Mouse (Mus musculus): ENCODE results near the gene Trim61. TPM values are rescaled to one million over a fixed set of nuclear protein-coding genes. Genes with fewer than 3 reads are reported as not detected.

The Trim61 gene
- 0.15 TPM in 1 of 2 replicates, not detected in the other for polyA plus RNA-seq (2014; fragmentation: Nextera tagmentation; extraction: Ambion mirVana)

DNA sequence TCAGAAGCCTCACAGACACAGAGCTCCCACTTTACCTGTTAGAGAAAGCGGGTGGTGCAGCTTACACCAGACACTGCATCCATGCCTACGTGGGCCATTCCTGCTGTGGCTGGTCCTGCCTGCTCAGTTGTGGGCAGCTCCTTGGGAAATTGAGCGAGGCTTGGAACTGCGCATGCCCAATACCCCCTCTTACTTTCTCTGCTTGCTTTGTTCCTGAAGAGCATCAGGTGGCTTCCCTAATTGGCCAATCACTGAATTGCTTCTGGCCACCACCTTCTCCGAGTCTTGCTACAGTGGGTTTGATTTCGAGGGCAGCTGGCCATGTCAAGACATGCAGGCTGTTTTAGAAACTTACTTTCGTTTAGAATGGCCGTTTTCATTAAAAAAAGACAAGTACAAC, at the start of gene Trim61, which contains the start of gene Trim60:
Gene Trim61 (minus strand): TSS at position 101 of the 400 bp plus-strand sequence.
Gene Trim60 (minus strand): TSS at position 162 of the 400 bp plus-strand sequence.
- no peak within 1 kb of the TSS for H3K4me3 ChIP-seq (ENCODE audit: low read depth, low read length)
- DNase-seq (ENCODE audit: low spot score) (no peak), ATAC-seq (replicated peaks; ENCODE audit: low FRiP score) (no peak)
- H3K27me3 ChIP-seq (replicated peaks; ENCODE audit: control insufficient read depth, insufficient read depth, low read length): no peaks in the 10 kb centered on the region
- H3K4me1 ChIP-seq (replicated peaks; ENCODE audit: control insufficient read depth, insufficient read depth, low read length): no peaks in the 10 kb centered on the region
- H3K9ac ChIP-seq (ENCODE audit: low read depth, low read length): no peak within 1 kb of the TSS
- H3K27ac ChIP-seq (ENCODE audit: low read depth, low read length): no peak within 1 kb of the TSS
- H3K36me3 ChIP-seq (ENCODE audit: control insufficient read depth, insufficient read depth, low read length): no peaks in the 10 kb centered on the region
- WGBS: 84% methylated on average over 8 of the region's 8 CpGs
- no peaks in the 10 kb centered on the region for H3K9me3 ChIP-seq (ENCODE audit: control insufficient read depth, low read length)
- no peak within 1 kb of the TSS for H3K4me2 ChIP-seq

DNA sequence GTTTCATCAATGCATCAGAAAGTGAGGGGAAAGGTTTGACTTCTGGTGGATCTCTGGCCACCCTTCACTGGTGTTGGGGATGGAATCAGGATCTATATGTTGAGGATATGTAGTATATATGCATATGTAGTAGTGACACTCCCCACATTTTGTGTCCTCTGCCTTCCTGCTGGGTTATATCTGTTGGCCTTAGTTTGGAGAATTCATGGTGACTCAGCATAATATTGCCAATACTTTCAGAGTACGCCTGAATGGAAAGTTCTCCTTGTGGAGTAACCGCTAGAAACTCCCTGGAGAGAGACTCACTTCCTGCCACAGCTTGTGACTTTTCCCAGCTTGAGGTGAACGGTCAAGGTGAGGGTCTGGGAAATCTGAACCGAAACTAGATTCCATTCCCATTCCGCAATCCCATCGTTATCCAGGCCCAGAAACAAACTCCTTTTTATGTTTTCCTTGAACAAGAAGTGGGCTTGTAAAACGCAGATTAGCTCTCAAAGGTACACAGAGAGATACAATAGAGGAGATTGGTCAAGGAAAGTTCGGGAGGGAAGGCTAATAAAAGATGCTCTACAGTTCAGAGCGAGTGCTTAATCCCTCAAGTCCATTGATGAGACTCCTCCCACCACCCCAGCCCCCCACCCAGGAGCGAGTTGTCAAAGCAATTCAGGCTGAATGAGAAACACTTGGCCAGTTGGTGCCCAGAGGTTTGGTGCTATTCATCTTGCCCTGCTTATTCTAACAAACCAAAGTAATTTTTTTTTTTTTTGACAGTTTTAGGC, 49.6 kb upstream of the Trim61 start:
- WGBS: 58% methylated on average over 10 of the region's 10 CpGs
- Histone ChIP-seq H3K9ac (ENCODE audit: low read depth, low read length) (no peak overlapping the region), H3K27ac (ENCODE audit: low read depth, low read length) (no peak overlapping the region), H3K4me3 (ENCODE audit: low read depth, low read length) (no peak overlapping the region), H3K4me2 (no peak overlapping the region), H3K4me1 (replicated peaks; ENCODE audit: control insufficient read depth, insufficient read depth, low read length) (no peaks in the 10 kb centered on the region), H3K27me3 (replicated peaks; ENCODE audit: control insufficient read depth, insufficient read depth, low read length) (no peaks in the 10 kb centered on the region), H3K9me3 (ENCODE audit: control insufficient read depth, low read length) (no peaks in the 10 kb centered on the region), H3K36me3 (ENCODE audit: control insufficient read depth, insufficient read depth, low read length) (no peaks in the 10 kb centered on the region)
- no peak for DNase-seq (ENCODE audit: low spot score)
- no peak for ATAC-seq (replicated peaks; ENCODE audit: low FRiP score)

DNA sequence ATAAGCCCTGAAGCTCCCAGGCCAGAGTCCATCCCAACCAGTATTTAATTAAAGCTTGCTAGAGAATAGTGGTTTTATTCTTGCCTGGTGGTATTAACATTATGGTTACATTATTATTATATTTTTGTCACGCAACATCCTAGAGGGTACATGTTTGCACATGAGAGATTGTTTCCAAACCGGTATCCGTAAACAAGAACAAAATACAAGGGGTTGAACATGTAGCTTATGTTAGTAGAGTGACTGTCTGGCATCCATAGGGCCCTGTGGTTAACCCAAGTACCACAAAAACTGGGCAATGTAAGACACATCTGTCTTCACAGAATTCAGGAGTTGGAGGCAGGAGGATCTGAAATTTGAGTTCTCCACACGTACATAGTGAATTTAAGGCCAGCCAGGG, 48.7 kb upstream of the Trim61 start:
- no peak for ATAC-seq (replicated peaks; ENCODE audit: low FRiP score)
- no peaks in the 10 kb centered on the region for H3K9me3 ChIP-seq (ENCODE audit: control insufficient read depth, low read length)

DNA sequence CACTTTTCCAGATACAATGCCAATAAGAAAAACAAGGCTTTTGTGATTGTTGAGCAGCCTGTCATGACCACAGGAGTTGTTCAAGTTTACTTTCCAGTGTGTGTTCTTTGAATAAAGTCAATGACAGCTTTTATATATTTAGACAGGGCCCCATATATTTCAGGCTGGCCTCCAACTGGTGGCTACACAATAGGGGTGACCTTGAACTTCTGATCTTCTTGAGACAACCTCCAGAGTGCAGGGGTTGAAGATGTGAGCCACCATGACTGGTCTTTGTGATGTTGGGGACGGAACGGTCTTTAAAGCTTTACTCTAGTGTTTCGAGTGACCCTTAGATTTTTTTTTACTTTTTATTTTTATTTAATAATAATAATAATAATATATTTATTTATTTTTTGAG, 47.3 kb upstream of the Trim61 start:
- Histone ChIP-seq H3K4me3 (ENCODE audit: low read depth, low read length) (no peak overlapping the region), H3K9me3 (ENCODE audit: control insufficient read depth, low read length) (no peaks in the 10 kb centered on the region), H3K4me1 (replicated peaks; ENCODE audit: control insufficient read depth, insufficient read depth, low read length) (no peaks in the 10 kb centered on the region), H3K4me2 (no peak overlapping the region), H3K36me3 (ENCODE audit: control insufficient read depth, insufficient read depth, low read length) (no peaks in the 10 kb centered on the region), H3K27me3 (replicated peaks; ENCODE audit: control insufficient read depth, insufficient read depth, low read length) (no peaks in the 10 kb centered on the region), H3K27ac (ENCODE audit: low read depth, low read length) (no peak overlapping the region), H3K9ac (ENCODE audit: low read depth, low read length) (no peak overlapping the region)
- DNase-seq (ENCODE audit: low spot score) (no peak), ATAC-seq (replicated peaks; ENCODE audit: low FRiP score) (no peak)
- WGBS: 96% methylated on average over 3 of the region's 3 CpGs

More for the DNA sequence above, 48.7 kb upstream of the Trim61 start:
- no peak for DNase-seq (ENCODE audit: low spot score)
- Histone ChIP-seq H3K27ac (ENCODE audit: low read depth, low read length) (no peak overlapping the region), H3K4me3 (ENCODE audit: low read depth, low read length) (no peak overlapping the region), H3K9ac (ENCODE audit: low read depth, low read length) (no peak overlapping the region), H3K27me3 (replicated peaks; ENCODE audit: control insufficient read depth, insufficient read depth, low read length) (no peaks in the 10 kb centered on the region), H3K4me1 (replicated peaks; ENCODE audit: control insufficient read depth, insufficient read depth, low read length) (no peaks in the 10 kb centered on the region), H3K36me3 (ENCODE audit: control insufficient read depth, insufficient read depth, low read length) (no peaks in the 10 kb centered on the region), H3K4me2 (no peak overlapping the region)
- WGBS: 87% methylated on average over 4 of the region's 4 CpGs

DNA sequence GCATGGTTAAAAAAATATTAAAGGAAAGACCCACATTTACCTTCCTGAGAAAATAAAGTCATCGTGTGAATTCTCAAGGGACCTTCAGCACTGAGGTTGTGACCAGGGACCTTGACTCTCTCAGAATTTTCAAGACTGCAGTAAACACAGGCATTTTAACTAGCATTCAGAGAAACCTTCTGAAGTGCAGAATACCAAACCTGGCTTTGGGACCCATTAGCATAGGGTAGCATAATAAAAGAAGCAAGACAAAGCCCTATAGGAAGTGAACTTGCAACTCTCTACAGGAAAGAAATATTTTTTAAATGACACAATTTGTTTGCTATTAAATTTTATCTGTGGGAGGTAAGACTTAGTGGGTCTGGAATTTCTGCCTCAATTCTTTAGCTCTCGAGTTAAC, 45.7 kb upstream of the Trim61 start:
- H3K4me3 ChIP-seq (ENCODE audit: low read depth, low read length): no peak overlapping the region
- no peak overlapping the region for H3K9ac ChIP-seq (ENCODE audit: low read depth, low read length)
- H3K9me3 ChIP-seq (ENCODE audit: control insufficient read depth, low read length): no peaks in the 10 kb centered on the region
- H3K27ac ChIP-seq (ENCODE audit: low read depth, low read length): no peak overlapping the region
- no peaks in the 10 kb centered on the region for H3K27me3 ChIP-seq (replicated peaks; ENCODE audit: control insufficient read depth, insufficient read depth, low read length)
- DNase-seq (ENCODE audit: low spot score) (no peak), ATAC-seq (replicated peaks; ENCODE audit: low FRiP score) (no peak)
- 56% methylated on average over 2 of the region's 2 CpGs for WGBS
- H3K36me3 ChIP-seq (ENCODE audit: control insufficient read depth, insufficient read depth, low read length): no peaks in the 10 kb centered on the region
- no peaks in the 10 kb centered on the region for H3K4me1 ChIP-seq (replicated peaks; ENCODE audit: control insufficient read depth, insufficient read depth, low read length)
- H3K4me2 ChIP-seq: no peak overlapping the region

DNA sequence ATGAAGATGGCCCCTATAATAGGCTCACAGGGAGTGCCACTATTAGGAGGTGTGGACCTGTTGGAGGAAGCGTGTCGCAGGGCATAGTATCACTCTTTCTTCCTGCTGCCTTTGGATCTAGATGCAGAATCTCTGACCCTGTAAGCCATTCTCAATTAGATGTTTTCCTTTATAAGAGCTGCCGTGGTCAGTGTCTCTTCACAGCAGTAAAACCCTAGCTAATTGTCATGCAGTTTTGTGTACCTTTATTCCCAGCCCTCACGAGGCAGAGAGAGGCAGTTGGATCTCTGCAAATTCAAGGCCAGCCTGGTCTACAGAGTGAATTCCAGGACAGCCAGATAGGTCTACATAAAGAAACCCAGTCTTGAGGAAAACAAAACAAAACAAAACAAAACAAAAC, 43.9 kb upstream of the Trim61 start:
- Histone ChIP-seq H3K4me3 (ENCODE audit: low read depth, low read length) (no peak overlapping the region), H3K9me3 (ENCODE audit: control insufficient read depth, low read length) (no peaks in the 10 kb centered on the region), H3K27ac (ENCODE audit: low read depth, low read length) (no peak overlapping the region), H3K27me3 (replicated peaks; ENCODE audit: control insufficient read depth, insufficient read depth, low read length) (no peaks in the 10 kb centered on the region), H3K9ac (ENCODE audit: low read depth, low read length) (no peak overlapping the region), H3K4me2 (no peak overlapping the region), H3K36me3 (ENCODE audit: control insufficient read depth, insufficient read depth, low read length) (no peaks in the 10 kb centered on the region), H3K4me1 (replicated peaks; ENCODE audit: control insufficient read depth, insufficient read depth, low read length) (no peaks in the 10 kb centered on the region)
- ATAC-seq (replicated peaks; ENCODE audit: low FRiP score): no peak
- DNase-seq (ENCODE audit: low spot score): no peak
- WGBS: 78% methylated on average over 4 of the region's 4 CpGs

DNA sequence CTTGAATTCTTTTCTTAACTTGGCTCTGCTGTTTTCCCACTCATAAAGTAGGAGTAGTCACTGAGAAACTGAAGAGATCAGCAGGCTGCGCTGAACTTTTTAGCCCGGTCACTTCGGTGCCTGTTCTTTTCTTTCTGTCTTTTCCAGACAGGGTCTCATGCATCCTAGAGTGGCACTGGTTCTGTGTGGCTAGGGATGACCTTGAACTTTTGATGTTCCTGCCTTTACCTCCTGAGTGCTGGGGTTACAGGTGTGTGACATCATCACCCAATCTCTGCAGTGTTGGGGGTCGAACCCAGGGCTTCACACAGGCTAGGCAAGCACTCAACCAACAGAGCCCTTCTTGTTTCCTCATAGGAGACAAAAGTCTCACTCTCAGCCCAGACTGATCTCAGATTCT, 38.4 kb upstream of the Trim61 start:
- no peaks in the 10 kb centered on the region for H3K36me3 ChIP-seq (ENCODE audit: control insufficient read depth, insufficient read depth, low read length)

DNA sequence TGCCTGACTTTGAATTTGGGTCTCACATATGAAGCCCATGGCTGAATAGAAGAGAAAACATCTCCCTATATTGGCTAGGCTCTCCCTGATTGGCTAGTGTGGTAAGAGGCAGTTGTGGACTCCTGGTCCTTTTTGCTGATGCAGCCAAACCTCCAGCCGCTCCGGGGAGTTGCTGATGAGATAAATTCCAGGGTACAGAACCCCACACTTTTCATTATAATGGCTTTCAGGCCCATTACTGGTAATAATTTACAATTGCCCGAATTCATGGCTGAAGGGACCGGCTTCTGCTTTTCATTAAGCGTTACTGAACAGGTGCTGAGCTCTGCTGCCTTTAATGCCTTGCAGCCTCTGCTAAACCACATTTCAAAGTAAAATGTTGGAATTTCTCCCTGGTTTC, 35.6 kb upstream of the Trim61 start:
- DNase-seq (ENCODE audit: low spot score): no peak
- ATAC-seq (replicated peaks; ENCODE audit: low FRiP score): no peak
- no peaks in the 10 kb centered on the region for H3K27me3 ChIP-seq (replicated peaks; ENCODE audit: control insufficient read depth, insufficient read depth, low read length)
- H3K4me3 ChIP-seq (ENCODE audit: low read depth, low read length): no peak overlapping the region
- H3K27ac ChIP-seq (ENCODE audit: low read depth, low read length): no peak overlapping the region
- no peaks in the 10 kb centered on the region for H3K9me3 ChIP-seq (ENCODE audit: control insufficient read depth, low read length)
- WGBS: 61% methylated on average over 5 of the region's 5 CpGs
- no peaks in the 10 kb centered on the region for H3K36me3 ChIP-seq (ENCODE audit: control insufficient read depth, insufficient read depth, low read length)
- no peak overlapping the region for H3K4me2 ChIP-seq
- no peaks in the 10 kb centered on the region for H3K4me1 ChIP-seq (replicated peaks; ENCODE audit: control insufficient read depth, insufficient read depth, low read length)
- no peak overlapping the region for H3K9ac ChIP-seq (ENCODE audit: low read depth, low read length)

More for the DNA sequence above, 38.4 kb upstream of the Trim61 start:
- Histone ChIP-seq H3K4me2 (no peak overlapping the region), H3K27me3 (replicated peaks; ENCODE audit: control insufficient read depth, insufficient read depth, low read length) (no peaks in the 10 kb centered on the region), H3K4me3 (ENCODE audit: low read depth, low read length) (no peak overlapping the region), H3K9ac (ENCODE audit: low read depth, low read length) (no peak overlapping the region), H3K9me3 (ENCODE audit: control insufficient read depth, low read length) (no peaks in the 10 kb centered on the region), H3K27ac (ENCODE audit: low read depth, low read length) (no peak overlapping the region), H3K4me1 (replicated peaks; ENCODE audit: control insufficient read depth, insufficient read depth, low read length) (no peaks in the 10 kb centered on the region)
- DNase-seq (ENCODE audit: low spot score): no peak
- 87% methylated on average over 4 of the region's 4 CpGs for WGBS
- ATAC-seq (replicated peaks; ENCODE audit: low FRiP score): no peak

DNA sequence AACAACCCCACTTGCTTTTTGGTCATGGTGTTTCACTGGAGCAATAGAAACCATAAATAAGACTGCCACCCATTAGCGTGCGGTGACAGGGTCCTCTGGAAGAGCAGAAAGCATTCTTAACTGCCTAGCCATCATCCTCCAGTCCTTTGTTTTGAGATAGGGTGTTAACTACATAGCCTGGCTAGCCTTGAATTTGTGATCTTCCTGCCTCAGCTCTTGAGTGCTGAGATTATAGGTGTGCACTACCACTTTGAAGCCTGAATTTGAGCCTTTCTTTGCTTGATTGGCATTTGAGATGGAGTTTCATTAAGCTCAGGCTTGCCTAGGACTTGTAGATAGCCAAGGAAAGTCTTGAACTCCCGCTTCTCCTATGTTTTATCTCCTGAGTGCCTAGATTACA, 35.2 kb upstream of the Trim61 start:
- H3K9me3 ChIP-seq (ENCODE audit: control insufficient read depth, low read length): no peaks in the 10 kb centered on the region
- H3K4me2 ChIP-seq: no peak overlapping the region
- H3K27me3 ChIP-seq (replicated peaks; ENCODE audit: control insufficient read depth, insufficient read depth, low read length): no peaks in the 10 kb centered on the region
- no peaks in the 10 kb centered on the region for H3K4me1 ChIP-seq (replicated peaks; ENCODE audit: control insufficient read depth, insufficient read depth, low read length)
- no peak overlapping the region for H3K27ac ChIP-seq (ENCODE audit: low read depth, low read length)
- DNase-seq (ENCODE audit: low spot score): no peak
- H3K4me3 ChIP-seq (ENCODE audit: low read depth, low read length): no peak overlapping the region
- no peak for ATAC-seq (replicated peaks; ENCODE audit: low FRiP score)
- H3K9ac ChIP-seq (ENCODE audit: low read depth, low read length): no peak overlapping the region
- H3K36me3 ChIP-seq (ENCODE audit: control insufficient read depth, insufficient read depth, low read length): no peaks in the 10 kb centered on the region
- WGBS: 84% methylated on average over 3 of the region's 3 CpGs

Measured in liver, embryonic 11.5 days (tissue).